Mouse (Mus musculus) lung, adult 18-20 months (tissue): ENCODE measurements at regions not wholly inside any gene's neighbourhood (a gene's known extent, or its start where the extent isn't known, plus 50 kb on each side); places are given as distances from the start of the nearest gene placed in this dataset.

Experiments
- DNase-seq, 2 experiments: peaks; one replicate each; pipeline ENCODE4 v3.0.0; 2022; ENCODE audit warnings: mixed read lengths in 2 of 2

GRCm38 (mm10) chr7:78123386-78123785, 614.4 kb downstream of the Ntrk3 start:
- no peak for DNase-seq

DNA sequence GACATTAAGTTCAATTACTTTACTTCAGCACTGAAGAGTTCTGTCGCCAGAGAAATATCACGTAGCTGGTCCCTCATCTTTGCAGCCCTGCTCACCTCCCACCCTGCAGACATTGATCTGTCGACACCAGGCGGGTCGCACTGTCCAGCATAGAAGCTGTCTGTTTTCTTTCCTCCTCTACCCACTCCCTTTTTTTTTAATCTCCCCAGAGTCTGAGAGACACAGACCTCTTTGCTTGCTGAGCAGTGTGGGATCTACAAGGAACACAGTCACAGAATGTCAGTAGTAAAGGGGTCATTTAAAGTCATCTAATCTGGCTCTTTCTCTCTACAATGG, 616.7 kb downstream of the Ntrk3 start:
- DNase-seq, result no peak

DNA sequence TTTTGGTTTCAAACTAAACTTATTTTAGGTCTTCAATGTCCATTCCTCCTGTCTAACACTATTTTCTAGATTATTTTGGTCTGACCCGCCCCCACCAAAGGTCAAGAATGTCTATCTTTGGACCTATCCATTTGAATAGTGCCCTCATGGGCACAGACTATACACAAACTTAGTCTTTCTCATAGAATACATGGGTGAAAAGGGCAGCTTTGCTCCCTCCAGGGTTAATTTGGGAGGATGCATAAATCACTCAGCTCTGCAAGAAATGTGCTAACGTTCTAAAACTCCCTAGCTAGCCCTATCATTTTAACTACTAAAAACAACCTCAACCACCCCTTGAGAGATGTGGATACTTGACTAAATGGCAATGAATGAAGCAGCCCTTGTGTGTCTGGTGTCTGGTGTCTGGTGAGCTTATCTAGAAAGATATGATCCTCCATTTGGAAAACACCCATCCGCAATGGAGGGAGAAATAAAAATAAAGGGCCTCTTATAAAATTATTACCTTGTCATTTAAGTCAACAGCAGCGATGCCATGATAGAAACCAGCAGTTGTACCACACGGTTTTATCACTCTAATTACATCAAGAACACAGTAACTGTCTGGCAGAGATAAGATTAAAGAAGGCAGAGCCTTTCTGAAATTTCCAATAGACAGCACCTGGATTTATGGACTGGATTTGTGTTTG, 617.2 kb downstream of the Ntrk3 start:
- DNase-seq, result no peak

- no peak for DNase-seq
These were observed 618.0 kb downstream of the Ntrk3 start for GRCm38 (mm10) chr7:78119809-78120208.

DNA sequence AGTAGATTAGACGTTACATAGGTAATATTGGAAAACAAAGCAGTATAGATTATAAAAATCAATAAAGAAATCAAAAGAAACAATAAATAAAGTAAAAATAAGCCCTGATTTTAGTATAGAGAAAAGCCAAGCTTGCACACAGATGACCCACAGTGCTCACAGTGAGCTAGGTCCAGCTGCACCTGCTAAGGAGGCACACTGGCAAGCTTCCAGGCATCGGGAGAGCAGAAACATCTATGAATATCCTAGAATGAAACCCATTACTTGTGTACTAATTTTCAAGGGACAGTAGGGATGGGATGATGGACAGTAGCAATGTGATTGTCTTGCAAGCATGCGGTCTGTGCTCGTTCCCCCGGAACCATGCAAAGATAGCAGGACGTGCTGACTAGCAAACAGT, 626.5 kb downstream of the Ntrk3 start:
- DNase-seq, result no peak

GRCm38 (mm10) chr7:78103536-78104279, 634.1 kb downstream of the Ntrk3 start:
- no peak for DNase-seq

DNA sequence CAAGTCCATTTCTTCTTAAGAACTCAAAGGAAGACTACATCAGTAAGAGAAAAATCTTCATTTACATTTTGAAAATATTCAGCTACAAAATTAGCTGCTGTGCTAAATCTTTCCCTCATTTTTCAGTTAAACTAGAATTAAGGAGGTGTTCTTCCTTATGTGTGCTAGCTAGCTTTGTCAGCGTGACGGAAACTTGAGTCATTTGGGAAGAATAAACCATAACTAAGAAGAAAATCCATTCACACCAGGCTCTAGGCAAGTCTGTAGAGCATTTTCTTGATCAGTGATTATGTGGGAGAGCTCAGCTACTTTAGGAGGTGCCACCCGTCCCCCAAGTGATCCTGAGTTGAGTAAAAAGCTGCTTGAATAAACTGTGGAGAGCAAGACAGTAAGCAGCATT, 635.4 kb downstream of the Ntrk3 start:
- DNase-seq, result no peak

DNA sequence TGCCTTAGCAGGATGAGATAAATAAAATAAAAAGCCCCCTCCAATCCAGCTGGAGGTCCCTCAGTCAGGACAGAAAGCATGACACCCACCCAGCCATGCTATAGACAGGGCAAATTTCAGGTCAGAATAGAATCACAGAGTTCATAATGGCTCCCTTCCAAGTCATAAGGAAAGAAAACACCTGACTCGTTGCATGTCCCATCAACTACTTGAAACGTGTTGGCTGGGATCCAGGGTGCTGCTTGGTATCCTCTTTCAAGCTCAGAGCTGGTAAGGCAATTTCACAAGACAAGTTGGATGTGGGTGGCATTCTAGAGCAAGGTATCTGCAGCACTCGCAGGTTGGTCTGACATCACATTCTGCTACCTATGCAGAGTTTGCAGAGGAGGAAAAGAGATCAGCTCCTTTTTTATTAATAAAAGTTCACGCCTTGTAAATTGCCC, 651.2 kb downstream of the Ntrk3 start:
- peak in 1 of 2 experiments; percentile 19 for DNase-seq

DNA sequence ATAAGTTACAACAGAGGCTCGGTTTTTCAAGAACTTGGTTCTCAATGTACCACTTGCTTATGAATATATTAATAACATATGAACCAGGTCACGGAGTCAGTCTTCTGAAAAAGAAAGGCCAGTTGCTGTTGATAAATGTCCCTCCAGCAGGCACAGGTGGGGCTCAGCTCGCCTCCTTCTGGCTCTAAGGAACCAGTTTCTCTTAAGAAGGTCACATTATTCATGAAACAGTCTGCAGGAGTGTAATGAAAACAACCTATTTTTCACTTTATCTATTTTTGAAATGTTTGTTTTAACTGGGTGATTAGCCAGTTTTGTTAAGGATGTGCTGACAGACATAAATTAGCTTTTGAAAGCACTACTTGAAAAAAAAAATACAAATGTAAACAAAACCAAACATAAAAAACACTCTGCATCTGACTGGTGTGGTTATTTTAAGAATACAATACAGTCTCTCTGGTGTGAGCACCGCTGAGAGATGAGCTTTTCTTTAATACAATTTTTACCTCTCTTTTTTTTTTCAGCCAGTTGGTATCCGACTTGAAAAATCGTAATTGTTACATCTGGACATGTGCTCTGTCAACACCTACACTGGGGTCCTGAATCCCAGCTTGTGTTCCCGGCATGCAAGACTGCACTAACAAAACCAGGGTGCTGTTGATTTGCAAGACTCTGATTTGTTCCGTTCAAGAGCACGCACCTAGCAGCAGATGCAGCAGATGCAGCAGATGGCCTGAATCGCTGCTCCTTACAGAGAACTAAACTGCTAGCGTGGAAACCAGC, 651.8 kb downstream of the Ntrk3 start:
- no peak for DNase-seq

DNA sequence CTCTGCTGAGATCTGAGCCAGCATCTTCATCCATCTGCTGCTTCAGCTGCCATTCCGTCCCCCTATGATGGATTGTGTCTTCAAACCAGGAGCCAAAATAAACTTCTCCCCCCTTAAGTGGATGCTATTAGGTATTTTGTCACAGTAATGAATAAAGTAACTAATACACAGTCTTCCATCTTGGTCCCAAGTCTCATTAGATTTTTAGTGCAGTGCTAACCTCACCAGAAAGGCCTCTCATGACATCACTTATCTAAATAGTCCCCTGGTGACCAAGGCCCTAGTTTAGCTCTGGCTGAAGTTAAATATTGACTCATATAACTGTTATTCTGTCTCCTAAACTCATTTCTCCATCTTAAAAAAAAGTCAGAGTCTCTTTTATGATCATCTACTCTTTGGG, 658.1 kb downstream of the Ntrk3 start:
- DNase-seq, result no peak

GRCm38 (mm10) chr7:78071131-78071530, 666.7 kb downstream of the Ntrk3 start:
- DNase-seq, result no peak

GRCm38 (mm10) chr7:78061631-78062030, 676.2 kb downstream of the Ntrk3 start:
- no peak for DNase-seq

DNA sequence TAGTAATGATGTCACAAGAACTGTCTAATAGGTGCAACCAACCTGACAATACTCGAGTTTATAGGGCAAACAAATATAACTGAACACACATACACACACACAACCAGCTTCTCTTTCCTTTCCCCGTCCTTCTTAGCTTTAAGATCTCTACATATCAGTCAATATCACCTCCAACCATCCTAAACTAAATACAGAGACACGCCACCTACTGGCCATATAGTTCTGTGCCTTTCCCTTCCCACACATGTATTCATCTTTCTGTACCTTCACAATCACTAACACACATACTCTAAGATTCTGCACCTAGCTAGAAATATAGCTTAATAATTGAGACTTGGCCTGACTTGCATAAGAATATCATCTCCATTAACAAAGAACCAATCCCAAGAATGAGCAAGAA, 688.2 kb downstream of the Ntrk3 start:
- DNase-seq, result no peak

DNA sequence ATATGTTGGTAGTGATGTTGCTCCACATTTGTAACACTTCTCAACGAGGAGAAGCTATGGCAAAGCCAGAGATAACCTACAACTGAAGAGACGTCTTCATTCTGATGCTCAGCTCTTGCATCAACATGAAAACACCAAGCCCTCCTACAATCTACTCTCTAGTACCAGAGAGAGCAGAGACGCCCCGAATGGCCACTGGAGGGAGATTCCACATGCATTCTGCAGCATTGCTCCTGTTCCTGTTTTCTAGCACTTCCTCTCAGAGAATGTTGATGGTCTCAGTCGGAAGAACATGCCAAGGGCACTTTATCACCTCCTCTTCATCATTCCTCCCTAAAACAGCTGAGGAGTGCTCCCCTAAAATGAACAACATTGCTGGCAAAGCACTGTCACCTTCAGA, 692.4 kb downstream of the Ntrk3 start:
- DNase-seq, result no peak

DNA sequence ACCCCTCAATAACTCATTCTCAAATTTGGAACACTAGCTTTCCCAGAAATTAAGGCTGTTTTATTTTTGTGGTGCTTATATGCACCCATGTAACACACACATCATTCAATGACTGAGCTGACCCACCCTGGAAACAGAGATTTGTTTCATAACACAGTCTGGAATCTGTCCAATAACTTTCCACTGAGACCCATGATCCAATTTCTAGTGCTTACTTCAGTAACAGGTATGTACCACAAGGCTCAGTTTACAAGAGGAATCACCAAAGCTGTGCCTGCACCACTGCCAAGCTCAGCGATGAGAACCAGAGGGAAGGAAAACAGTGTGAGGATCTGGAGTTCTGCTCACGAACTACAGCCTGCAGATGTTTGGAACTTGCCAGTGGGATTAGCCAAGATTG, 706.8 kb downstream of the Ntrk3 start:
- DNase-seq, result peak in 1 of 2 experiments; percentile 1

DNA sequence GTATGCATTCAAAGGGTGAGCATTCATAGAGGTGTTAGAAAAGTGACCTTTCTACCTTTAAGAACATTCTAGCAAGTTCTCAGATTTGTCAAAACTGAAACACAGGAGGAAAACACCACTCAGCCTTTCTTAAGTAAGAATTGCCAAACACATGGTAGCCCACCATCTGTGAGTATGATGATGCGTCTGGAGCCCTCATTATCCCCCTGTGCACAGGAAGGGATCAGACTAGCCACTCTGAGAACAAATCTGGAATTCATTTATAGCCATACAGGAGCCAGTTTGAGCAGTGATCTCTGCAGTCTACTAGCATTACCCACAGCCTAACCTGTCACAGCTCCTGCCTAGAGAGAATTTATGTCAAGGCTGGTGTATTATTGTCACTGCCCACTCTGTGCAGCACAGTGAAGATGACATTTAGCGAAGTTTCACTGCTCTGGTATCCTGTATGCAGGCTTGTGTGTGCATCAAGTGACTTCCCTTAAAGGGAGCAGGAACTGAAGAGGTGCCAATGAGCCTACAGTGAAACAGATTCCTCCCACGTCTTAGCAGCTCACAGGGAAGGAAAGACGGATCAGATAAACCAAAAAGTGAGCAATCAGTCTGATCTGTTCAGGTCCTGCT, 710.7 kb downstream of the Ntrk3 start:
- no peak for DNase-seq

DNA sequence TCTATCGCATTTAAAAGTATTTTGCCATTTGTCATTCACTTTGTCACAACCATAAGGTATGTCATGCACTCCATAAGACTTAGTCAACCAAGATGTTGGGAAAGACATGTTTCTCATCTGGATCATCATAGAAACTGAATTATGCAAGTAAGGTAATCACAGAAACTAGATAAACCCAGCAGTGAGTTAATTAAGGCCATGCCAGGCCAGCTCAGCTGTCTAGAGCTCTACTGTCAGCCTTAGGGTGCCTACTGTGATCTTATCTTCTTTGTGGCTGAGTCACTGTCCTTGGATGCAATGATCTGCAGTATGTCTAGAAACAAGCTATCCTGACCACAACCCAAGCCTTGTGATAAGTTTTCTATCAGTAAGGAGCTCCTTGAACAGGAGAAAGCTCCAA, 714.2 kb downstream of the Ntrk3 start:
- no peak for DNase-seq

- DNase-seq, result no peak
These were observed 714.7 kb downstream of the Ntrk3 start for GRCm38 (mm10) chr7:78023075-78023474.

GRCm38 (mm10) chr7:78013631-78014030, 724.2 kb downstream of the Ntrk3 start:
- DNase-seq, result no peak

DNA sequence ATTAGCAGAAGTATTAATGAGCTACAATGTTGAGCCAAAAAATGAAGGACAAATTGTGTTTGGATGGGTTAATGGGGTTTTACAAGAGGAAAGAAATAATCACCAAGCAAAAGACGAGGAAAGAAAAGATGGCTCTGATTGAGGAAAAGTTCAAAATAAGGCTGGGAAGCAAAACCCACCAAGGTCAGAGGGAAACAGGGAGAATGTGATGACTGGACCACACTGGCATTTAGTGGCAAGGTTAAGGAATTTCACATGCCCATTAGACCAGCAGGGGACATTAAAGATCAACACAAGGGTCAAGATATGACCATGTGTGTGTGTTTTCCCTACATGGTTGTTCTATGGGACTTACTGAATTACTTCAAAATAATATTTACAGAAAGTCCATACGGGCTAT, 734.7 kb downstream of the Ntrk3 start:
- no peak for DNase-seq

GRCm38 (mm10) chr7:77993840-77994239, 744.0 kb downstream of the Ntrk3 start:
- DNase-seq, result no peak

GRCm38 (mm10) chr7:77990150-77990549, 747.7 kb downstream of the Ntrk3 start:
- no peak for DNase-seq

DNA sequence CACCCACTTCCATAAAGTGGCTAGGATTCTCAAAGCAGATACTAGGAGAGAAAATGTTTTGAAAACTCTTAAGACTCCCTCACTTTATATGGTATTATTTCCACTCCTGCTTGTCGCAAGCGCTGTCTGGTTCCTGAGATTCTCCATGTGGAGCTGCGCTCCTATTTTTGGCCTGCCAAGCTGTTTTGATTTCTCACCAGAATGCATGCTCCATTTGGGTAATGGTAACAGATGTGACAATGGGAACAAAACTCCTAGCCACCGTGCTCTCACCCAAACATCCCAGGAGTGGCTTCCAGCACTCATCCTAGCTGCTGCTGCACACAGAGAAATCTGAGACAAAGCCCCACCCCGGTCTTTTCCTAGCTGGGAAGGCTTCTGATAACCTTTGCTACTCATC, 749.6 kb downstream of the Ntrk3 start:
- DNase-seq, result no peak
